Mouse (Mus musculus) hindlimb bud, embryonic 11.5 days (tissue): ENCODE measurements around the gene Gm5725.
"Not testable (repeated sequence)": the region's sequence is repeated elsewhere in the genome, so short reads cannot be mapped to it uniquely, and the experiment has no call there.

ENCODE experiments used
- DNase-seq: peaks from one replicate; pipeline ENCODE4 v3.0.0-alpha.2; 2012; ENCODE audit warnings: low read depth, low spot score; ENCODE audit errors: extremely low spot score

The Gm5725 gene

DNA sequence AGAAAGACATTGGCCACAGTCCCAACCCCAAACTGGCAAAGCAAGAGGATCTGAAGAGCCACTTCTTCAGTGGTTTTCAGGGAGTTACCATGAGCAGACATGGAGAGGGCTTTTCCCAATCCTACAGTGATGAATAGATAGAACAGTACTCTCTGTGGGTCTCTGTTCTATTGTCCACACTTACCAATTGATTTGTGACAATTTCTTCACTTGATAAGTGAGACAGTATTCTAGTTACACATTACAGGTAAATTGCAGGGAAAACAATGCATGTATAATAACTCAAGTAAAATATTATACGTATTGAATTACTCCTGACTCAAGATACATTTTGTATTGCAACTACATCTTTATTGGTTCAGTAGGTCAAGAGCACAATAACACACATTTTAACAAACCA, at the start of gene Gm5725:
Gene Gm5725 (minus strand): TSS at position 101 of the 400 bp plus-strand sequence.
- DNase-seq, result not testable (repeated sequence)

DNA sequence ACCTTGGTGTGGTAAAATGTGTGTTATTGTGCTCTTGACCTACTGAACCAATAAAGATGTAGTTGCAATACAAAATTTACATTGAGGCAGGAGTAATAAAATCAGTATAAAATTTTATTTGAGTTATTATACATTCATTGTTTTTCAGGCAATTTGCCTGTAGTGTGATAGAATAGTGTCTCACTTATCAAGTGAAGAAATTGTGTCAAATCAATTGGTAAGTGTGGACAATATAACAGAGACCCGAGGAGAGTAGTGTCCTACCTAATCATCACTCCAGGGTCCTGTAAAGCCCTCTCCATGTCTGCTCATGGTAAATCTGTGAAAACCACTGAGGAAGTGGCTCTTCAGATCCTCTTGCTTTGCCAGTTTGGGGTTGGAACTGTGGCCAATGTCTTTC, 12.0 kb downstream of the Gm5725 start, which contains the start of gene Vmn1r135:
Gene Vmn1r135 (plus strand): TSS at position 301 of the 400 bp plus-strand sequence.
- not testable (repeated sequence) for DNase-seq

DNA sequence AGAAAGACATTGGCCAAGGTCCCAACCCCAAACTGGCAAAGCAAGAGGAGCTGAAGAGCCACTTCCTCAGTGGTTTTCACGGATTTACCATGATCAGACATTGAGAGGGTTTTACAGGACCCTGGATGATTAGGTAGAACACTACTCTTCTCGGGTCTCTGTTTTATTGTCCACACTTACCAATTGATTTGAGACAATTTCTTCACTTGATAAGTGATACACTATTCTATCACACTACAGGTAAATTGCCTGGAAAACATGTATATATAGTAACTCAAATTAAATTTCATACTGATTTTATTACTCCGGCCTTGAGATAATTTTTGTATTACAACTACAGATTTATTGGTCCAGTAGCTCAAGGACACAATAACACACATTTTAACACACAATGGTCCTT, 47.4 kb downstream of the Gm5725 start, which contains the start of gene Gm4177:
Gene Gm4177 (minus strand): TSS at position 101 of the 400 bp plus-strand sequence.
- DNase-seq, result not testable (repeated sequence)
